Mouse (Mus musculus) CD4-positive helper T cell, adult 2 months (primary cell): ENCODE data around the gene Ppara.
"Not testable (repeated sequence)": the region's sequence is repeated elsewhere in the genome, so short reads cannot be mapped to it uniquely, and the experiment has no call there.

ENCODE experiments used
- DNase-seq: peaks from one replicate; pipeline ENCODE4 v3.0.0-alpha.2; 2012; ENCODE audit warnings: low read depth, missing footprints, low spot score

Ppara gene

GRCm38 (mm10) chr15:85756611-85757010, 21.8 kb downstream of the Ppara start:
- DNase-seq: no peak

- DNase-seq: no peak
Measured at GRCm38 (mm10) chr15:85757768-85758167, 23.0 kb downstream of the Ppara start.

GRCm38 (mm10) chr15:85762761-85763160, 28.0 kb downstream of the Ppara start:
- DNase-seq: no peak

- no peak for DNase-seq
Measured at GRCm38 (mm10) chr15:85765022-85765421, 30.2 kb downstream of the Ppara start.

- DNase-seq: no peak
Measured at GRCm38 (mm10) chr15:85766677-85767076, 31.9 kb downstream of the Ppara start.

- DNase-seq: no peak
Measured at GRCm38 (mm10) chr15:85768991-85769390, 34.2 kb downstream of the Ppara start.

GRCm38 (mm10) chr15:85771306-85772121, 36.7 kb downstream of the Ppara start:
- DNase-seq: no peak

GRCm38 (mm10) chr15:85772146-85772740, 37.5 kb downstream of the Ppara start:
- DNase-seq: no peak

- no peak for DNase-seq
Measured at GRCm38 (mm10) chr15:85774419-85774818, 39.6 kb downstream of the Ppara start.

- no peak for DNase-seq
Measured at GRCm38 (mm10) chr15:85775001-85775400, 40.2 kb downstream of the Ppara start.

GRCm38 (mm10) chr15:85776241-85776640, 41.5 kb downstream of the Ppara start:
- no peak for DNase-seq

GRCm38 (mm10) chr15:85776771-85777170, 42.0 kb downstream of the Ppara start:
- DNase-seq: no peak

GRCm38 (mm10) chr15:85778891-85779290, 44.1 kb downstream of the Ppara start:
- not testable (repeated sequence) for DNase-seq

GRCm38 (mm10) chr15:85783146-85783545, 48.4 kb downstream of the Ppara start:
- no peak for DNase-seq

- no peak for DNase-seq
Measured at GRCm38 (mm10) chr15:85784341-85784740, 49.6 kb downstream of the Ppara start.

- DNase-seq: no peak
Measured at GRCm38 (mm10) chr15:85786711-85787110, 51.9 kb downstream of the Ppara start.

GRCm38 (mm10) chr15:85787482-85787881, 52.7 kb downstream of the Ppara start:
- DNase-seq: no peak

GRCm38 (mm10) chr15:85788051-85788450, 53.3 kb downstream of the Ppara start:
- DNase-seq: no peak

GRCm38 (mm10) chr15:85788633-85789032, 53.9 kb downstream of the Ppara start:
- DNase-seq: no peak

GRCm38 (mm10) chr15:85791449-85791848, 56.7 kb downstream of the Ppara start:
- no peak for DNase-seq

- DNase-seq: no peak
Measured at GRCm38 (mm10) chr15:85792819-85793218, 58.0 kb downstream of the Ppara start.

GRCm38 (mm10) chr15:85795516-85795915, 60.7 kb downstream of the Ppara start:
- no peak for DNase-seq

GRCm38 (mm10) chr15:85798676-85799075, 63.9 kb downstream of the Ppara start:
- DNase-seq: no peak
